Mouse (Mus musculus): ENCODE measurements around the gene Ap4b1. TPM values are rescaled to one million over a fixed set of nuclear protein-coding genes. Genes with fewer than 3 reads are reported as not detected.
"Not testable (repeated sequence)": the region's sequence is repeated elsewhere in the genome, so short reads cannot be mapped to it uniquely, and the experiment has no call there.

Gene Ap4b1
- total RNA-seq, 2 experiments from 2014 or later, result 15.6 to 19.9 TPM

- ATAC-seq (replicated peaks; ENCODE audit: poor library complexity, severe bottlenecking), result peak; percentile 73
Measured at GRCm38 (mm10) chr3:103796389-103796788, 12.9 kb upstream of the Ap4b1 start.

- ATAC-seq (replicated peaks; ENCODE audit: poor library complexity, severe bottlenecking), result no peak
Measured at GRCm38 (mm10) chr3:103799507-103799906, 9.8 kb upstream of the Ap4b1 start.

- peak; percentile 77 for ATAC-seq (replicated peaks; ENCODE audit: poor library complexity, severe bottlenecking)
Measured at GRCm38 (mm10) chr3:103801631-103802531, 7.4 kb upstream of the Ap4b1 start.

DNA sequence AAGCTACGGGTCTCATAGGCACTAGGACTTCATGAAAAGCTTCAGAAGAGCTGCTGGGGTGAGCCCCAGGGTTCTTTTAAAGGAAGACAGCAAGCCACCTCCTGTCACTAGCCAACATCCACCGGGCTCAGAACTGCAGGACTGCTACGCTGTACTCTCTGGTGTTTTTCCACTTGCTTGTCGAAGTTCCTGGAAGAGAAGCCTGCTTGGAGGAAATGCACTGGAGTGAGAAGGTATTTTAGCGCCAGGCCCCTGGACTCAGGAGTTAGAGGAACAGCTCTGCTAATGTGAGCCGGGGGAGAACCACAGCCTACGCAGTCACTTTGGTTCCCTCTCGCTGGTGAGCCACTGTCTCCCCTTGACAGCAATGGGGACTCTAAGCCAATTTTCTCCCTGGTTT is 6.5 kb upstream of the Ap4b1 start:
- ATAC-seq (replicated peaks; ENCODE audit: poor library complexity, severe bottlenecking), result no peak

DNA sequence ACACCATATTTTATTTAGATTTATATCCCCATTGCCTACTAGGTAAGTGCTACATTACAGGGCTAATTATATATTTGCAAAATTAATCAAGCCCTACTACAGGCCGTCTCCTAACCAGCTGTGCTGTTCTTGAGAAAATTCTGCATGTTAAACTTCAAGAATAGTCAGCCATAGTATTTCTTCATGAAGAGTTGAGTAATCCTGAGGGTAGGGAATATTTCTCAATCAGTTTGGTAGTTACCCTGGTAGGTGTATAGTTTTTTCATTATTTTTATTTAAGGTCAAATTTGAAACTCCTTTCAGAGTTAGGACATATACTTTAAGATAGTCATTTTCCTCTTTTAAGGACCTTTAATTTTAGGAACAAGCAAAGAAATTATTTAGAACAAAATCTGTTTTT is 3.6 kb upstream of the Ap4b1 start:
- ATAC-seq (replicated peaks; ENCODE audit: poor library complexity, severe bottlenecking), result peak; percentile 23

GRCm38 (mm10) chr3:103809799-103810150 is 455 bp downstream of the Ap4b1 start:
- peak; percentile 21 for ATAC-seq (replicated peaks; ENCODE audit: poor library complexity, severe bottlenecking)

DNA sequence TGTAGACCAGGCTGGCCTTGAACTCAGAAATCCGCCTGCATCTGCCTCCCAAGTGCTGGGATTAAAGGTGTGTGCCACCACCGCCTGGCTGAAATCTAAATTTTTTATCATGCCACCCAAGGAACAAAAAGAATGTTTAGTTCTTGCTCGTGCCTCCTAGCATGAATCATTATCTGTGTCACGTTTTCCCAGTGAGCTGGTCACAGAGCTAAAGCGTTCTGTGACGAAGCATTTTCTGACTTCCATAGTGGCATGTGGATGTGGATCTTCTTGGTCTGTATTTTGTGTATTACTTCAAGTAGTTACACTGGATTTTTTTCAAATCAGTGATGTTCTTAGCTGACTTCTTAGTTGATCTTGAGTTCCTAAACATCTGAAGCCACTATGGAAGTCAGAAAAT is 1.6 kb downstream of the Ap4b1 start:
- ATAC-seq (replicated peaks; ENCODE audit: poor library complexity, severe bottlenecking), result no peak

GRCm38 (mm10) chr3:103827548-103827947 is 18.2 kb downstream of the Ap4b1 start:
- no peak for ATAC-seq (replicated peaks; ENCODE audit: poor library complexity, severe bottlenecking)

DNA sequence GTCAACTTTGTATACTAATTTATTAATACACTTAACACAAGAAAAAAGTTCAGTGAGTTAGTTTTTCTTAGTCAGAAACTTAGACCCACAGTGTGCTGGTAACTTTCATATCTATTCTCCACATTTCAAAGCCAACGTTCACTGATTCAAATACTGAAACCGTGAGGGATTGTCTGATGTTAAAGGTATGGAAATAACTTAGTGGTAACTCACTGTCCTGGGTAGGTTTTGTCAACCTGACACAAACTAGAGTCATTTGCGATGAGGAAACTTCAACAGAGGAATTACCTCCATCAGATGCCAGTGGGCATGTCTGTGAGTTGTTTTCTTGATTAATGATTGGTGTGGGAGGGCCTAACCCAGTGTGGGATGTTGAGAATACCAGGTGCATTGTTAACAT is 19.7 kb downstream of the Ap4b1 start:
- no peak for ATAC-seq (replicated peaks; ENCODE audit: poor library complexity, severe bottlenecking)

DNA sequence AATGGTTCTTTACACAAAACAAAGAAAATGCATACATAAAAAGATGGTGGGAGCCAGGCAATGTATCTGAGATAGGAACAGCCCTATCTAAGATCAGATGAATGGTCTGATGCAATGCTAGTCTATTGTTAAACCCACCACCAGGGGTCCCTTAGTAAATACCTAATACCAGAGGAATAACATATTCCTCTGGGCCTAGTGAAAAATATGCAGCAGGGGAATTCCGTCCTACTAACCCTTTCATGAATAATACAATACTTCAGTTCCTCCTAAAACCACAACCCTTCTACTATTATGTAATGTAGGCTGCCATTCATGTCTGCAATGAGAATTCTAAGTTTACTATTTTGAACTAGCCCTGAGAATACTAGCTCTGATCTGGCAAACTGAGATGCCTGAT is 21.4 kb downstream of the Ap4b1 start:
- ATAC-seq (replicated peaks; ENCODE audit: poor library complexity, severe bottlenecking), result peak; percentile 47

DNA sequence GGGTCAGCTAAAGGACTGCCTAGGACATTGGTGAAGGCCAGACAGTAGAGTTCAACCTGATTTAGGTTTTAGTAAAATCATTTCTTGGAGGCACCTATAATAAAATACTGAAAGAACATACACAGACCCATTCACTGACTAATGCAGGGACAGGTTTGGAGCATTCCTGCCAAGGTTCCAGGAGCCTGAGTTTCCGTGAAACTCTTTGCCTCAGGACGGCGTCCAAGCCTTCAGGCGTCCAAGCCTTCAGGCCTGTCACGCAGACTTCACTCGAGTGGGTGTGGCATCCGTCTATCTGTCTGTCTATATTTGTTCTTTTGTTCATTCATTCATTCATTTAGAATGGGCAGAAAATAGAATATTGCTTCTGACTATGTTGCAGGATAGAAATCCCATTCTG is 21.8 kb downstream of the Ap4b1 start:
- ATAC-seq (replicated peaks; ENCODE audit: poor library complexity, severe bottlenecking), result no peak

GRCm38 (mm10) chr3:103832426-103832825 is 23.1 kb downstream of the Ap4b1 start, which contains the start of gene Bcl2l15:
Bcl2l15 (plus strand) TSS chr3:103832601.
- ATAC-seq (replicated peaks; ENCODE audit: poor library complexity, severe bottlenecking), result peak; percentile 87

GRCm38 (mm10) chr3:103834001-103834400 is 24.7 kb downstream of the Ap4b1 start:
- no peak for ATAC-seq (replicated peaks; ENCODE audit: poor library complexity, severe bottlenecking)

DNA sequence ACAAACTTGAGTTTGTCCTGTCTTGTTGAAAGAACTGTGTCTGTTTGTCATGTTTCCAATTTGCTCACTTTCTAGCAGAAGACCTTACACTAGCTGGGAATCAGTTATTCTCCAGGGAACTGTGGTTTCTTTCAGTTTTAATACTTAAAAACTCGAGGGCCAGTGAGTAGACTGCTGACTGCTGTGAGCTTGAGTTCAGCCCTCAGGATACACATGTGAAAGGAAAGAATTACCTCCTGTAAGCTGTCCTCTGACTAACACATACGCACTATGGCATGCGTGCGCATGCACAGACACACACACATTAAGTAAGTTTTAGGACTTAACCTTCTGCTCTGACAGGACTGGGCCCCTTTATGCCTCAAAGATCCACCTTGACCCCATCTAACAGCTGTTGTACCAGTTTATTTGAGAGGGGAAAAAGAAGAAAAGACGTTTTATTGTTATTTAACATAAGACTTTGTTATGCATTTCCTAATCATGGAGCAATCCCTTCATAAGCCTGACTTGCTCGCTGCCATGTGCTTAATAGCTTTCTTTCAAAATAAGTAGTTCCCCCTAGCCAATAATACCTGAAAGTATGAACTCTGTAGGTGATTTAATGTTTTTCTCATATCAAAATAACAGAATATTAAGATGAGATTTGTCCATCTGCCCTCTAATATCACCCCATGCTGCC is 26.1 kb downstream of the Ap4b1 start:
- no peak for ATAC-seq (replicated peaks; ENCODE audit: poor library complexity, severe bottlenecking)

DNA sequence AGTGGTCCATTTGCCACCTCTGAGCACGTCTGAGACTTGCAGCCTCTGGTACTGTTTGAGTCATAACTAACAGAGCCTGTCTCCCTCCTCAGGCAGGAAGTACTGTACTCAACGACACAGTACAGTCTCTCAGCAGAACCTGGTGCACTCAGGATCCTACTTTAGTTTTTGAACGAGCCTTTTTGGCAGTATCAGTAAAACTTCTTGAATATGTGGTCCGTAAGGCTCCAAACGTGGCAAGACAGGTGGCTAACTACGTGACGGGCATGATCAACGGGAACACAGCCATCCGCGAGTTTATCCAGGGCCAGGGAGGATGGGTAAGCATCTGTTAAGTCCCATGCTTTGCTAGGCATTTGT is 26.6 kb downstream of the Ap4b1 start:
- ATAC-seq (replicated peaks; ENCODE audit: poor library complexity, severe bottlenecking), result no peak

- ATAC-seq (replicated peaks; ENCODE audit: poor library complexity, severe bottlenecking), result no peak
Measured at GRCm38 (mm10) chr3:103836453-103836852, 27.1 kb downstream of the Ap4b1 start.

- no peak for ATAC-seq (replicated peaks; ENCODE audit: poor library complexity, severe bottlenecking)
Measured at GRCm38 (mm10) chr3:103839711-103840110, 30.4 kb downstream of the Ap4b1 start.

DNA sequence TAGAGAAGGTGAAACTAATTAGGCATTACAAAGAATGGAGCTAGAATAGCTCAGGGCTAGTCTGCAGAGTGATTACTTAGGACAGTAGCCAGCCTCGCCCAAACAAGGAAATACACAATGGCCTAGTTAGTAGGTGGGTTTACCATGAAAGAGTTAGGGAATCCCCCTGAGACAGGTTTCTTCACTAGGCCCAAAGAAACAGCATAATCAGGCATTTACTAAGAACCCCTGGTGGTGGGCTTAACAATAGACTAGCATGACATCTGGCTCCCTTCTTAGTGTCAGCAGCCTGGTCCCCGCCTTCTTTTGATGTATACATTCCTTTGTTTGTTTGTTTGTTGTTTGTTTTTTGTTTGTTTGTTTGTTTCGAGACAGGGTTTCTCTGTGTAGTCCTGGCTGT is 30.9 kb downstream of the Ap4b1 start:
- ATAC-seq (replicated peaks; ENCODE audit: poor library complexity, severe bottlenecking), result not testable (repeated sequence)

GRCm38 (mm10) chr3:103840946-103841345 is 31.6 kb downstream of the Ap4b1 start:
- ATAC-seq (replicated peaks; ENCODE audit: poor library complexity, severe bottlenecking), result not testable (repeated sequence)

- ATAC-seq (replicated peaks; ENCODE audit: poor library complexity, severe bottlenecking), result peak; percentile 52
Measured at GRCm38 (mm10) chr3:103850644-103851363, 41.5 kb downstream of the Ap4b1 start.

GRCm38 (mm10) chr3:103851481-103851880 is 42.2 kb downstream of the Ap4b1 start:
- ATAC-seq (replicated peaks; ENCODE audit: poor library complexity, severe bottlenecking), result no peak

Measured in granulocyte monocyte progenitor cell, adult 5-6 weeks (primary cell).